Mouse (Mus musculus): ENCODE results near the gene Gm13691. TPM values are rescaled to one million over a fixed set of nuclear protein-coding genes. Genes with fewer than 3 reads are reported as not detected.
"Not testable (repeated sequence)": the region's sequence is repeated elsewhere in the genome, so short reads cannot be mapped to it uniquely, and the experiment has no call there.

Gene Gm13691
- polyA plus RNA-seq, 1 experiment from 2014 or later: not detected

- not testable (repeated sequence) for DNase-seq (ENCODE audit: low spot score, missing footprints); H3K9me3 ChIP-seq (ENCODE audit: control insufficient read depth, low read length); H3K4me1 ChIP-seq (ENCODE audit: control insufficient read depth, insufficient read depth, low read length); H3K27ac ChIP-seq (ENCODE audit: low read depth, low read length); H3K4me3 ChIP-seq (ENCODE audit: low read depth, low read length); H3K9ac ChIP-seq (ENCODE audit: low read length); ATAC-seq (ENCODE audit: low FRiP score); H3K4me2 ChIP-seq; H3K36me3 ChIP-seq (ENCODE audit: control insufficient read depth, insufficient read depth, low read length); H3K27me3 ChIP-seq (ENCODE audit: control insufficient read depth, insufficient read depth, low read length)
- no CpG with 5 or more reads among the region's 6 CpGs for WGBS
These were observed 5.9 kb upstream of the Gm13691 start, which contains the start of gene Gm13697 for GRCm38 (mm10) chr2:83984443-83984842. TSS of gene Gm13697 (plus strand) at chr2:83984743.

GRCm38 (mm10) chr2:83993639-83994255 is 3.4 kb downstream of the Gm13691 start:
- H3K4me2 ChIP-seq; DNase-seq (ENCODE audit: low spot score, missing footprints); H3K27ac ChIP-seq (ENCODE audit: low read depth, low read length); ATAC-seq (ENCODE audit: low FRiP score); H3K4me3 ChIP-seq (ENCODE audit: low read depth, low read length); H3K27me3 ChIP-seq (ENCODE audit: control insufficient read depth, insufficient read depth, low read length); H3K4me1 ChIP-seq (ENCODE audit: control insufficient read depth, insufficient read depth, low read length); H3K9ac ChIP-seq (ENCODE audit: low read length); H3K36me3 ChIP-seq (ENCODE audit: control insufficient read depth, insufficient read depth, low read length); H3K9me3 ChIP-seq (ENCODE audit: control insufficient read depth, low read length): not testable (repeated sequence)
- 74% methylated on average over 7 of the region's 9 CpGs for WGBS

GRCm38 (mm10) chr2:83994526-83994925 is 4.2 kb downstream of the Gm13691 start:
- H3K4me1 ChIP-seq (ENCODE audit: control insufficient read depth, insufficient read depth, low read length); H3K4me3 ChIP-seq (ENCODE audit: low read depth, low read length); DNase-seq (ENCODE audit: low spot score, missing footprints); H3K9me3 ChIP-seq (ENCODE audit: control insufficient read depth, low read length); H3K4me2 ChIP-seq; H3K27me3 ChIP-seq (ENCODE audit: control insufficient read depth, insufficient read depth, low read length); H3K27ac ChIP-seq (ENCODE audit: low read depth, low read length); ATAC-seq (ENCODE audit: low FRiP score); H3K36me3 ChIP-seq (ENCODE audit: control insufficient read depth, insufficient read depth, low read length); H3K9ac ChIP-seq (ENCODE audit: low read length): not testable (repeated sequence)
- no CpG with 5 or more reads among the region's 3 CpGs for WGBS

- no peak for ATAC-seq (ENCODE audit: low FRiP score)
- H3K4me2 ChIP-seq: no peak overlapping the region
- H3K9ac ChIP-seq (ENCODE audit: low read length): no peak overlapping the region
- no peaks in the 10 kb centered on the region for H3K36me3 ChIP-seq (ENCODE audit: control insufficient read depth, insufficient read depth, low read length)
- H3K9me3 ChIP-seq (ENCODE audit: control insufficient read depth, low read length): no peaks in the 10 kb centered on the region
- no peak for DNase-seq (ENCODE audit: low spot score, missing footprints)
- no peak overlapping the region for H3K27ac ChIP-seq (ENCODE audit: low read depth, low read length)
- no peaks in the 10 kb centered on the region for H3K27me3 ChIP-seq (ENCODE audit: control insufficient read depth, insufficient read depth, low read length)
- no peak overlapping the region for H3K4me3 ChIP-seq (ENCODE audit: low read depth, low read length)
- WGBS: 73% methylated on average over 1 of the region's 1 CpGs
- H3K4me1 ChIP-seq (ENCODE audit: control insufficient read depth, insufficient read depth, low read length): no peaks in the 10 kb centered on the region
These were observed 18.6 kb downstream of the Gm13691 start for GRCm38 (mm10) chr2:84008913-84009312.

DNA sequence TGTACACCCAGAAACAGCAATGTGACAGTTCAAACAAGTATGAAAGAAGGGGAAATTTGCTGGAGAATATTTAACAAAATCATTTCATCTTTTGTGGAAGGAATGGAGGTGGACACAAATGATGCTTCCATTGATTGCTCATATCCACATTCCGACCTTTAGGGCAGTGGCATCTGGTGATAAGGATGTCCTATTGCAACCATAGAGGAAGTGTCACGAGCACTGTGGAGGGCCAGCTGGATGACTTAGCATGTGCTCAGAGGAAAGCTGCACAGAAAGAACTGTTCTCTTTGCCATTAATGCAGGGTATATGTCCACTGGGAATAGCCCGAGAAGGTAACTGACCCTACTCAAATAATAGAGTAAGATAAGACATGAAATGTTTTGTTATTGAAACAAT is 19.5 kb downstream of the Gm13691 start:
- Histone ChIP-seq H3K4me2 (no peak overlapping the region), H3K36me3 (ENCODE audit: control insufficient read depth, insufficient read depth, low read length) (no peaks in the 10 kb centered on the region), H3K9ac (ENCODE audit: low read length) (no peak overlapping the region), H3K4me3 (ENCODE audit: low read depth, low read length) (no peak overlapping the region), H3K27me3 (ENCODE audit: control insufficient read depth, insufficient read depth, low read length) (no peaks in the 10 kb centered on the region), H3K9me3 (ENCODE audit: control insufficient read depth, low read length) (no peaks in the 10 kb centered on the region), H3K4me1 (ENCODE audit: control insufficient read depth, insufficient read depth, low read length) (no peaks in the 10 kb centered on the region), H3K27ac (ENCODE audit: low read depth, low read length) (no peak overlapping the region)
- no peak for DNase-seq (ENCODE audit: low spot score, missing footprints)
- ATAC-seq (ENCODE audit: low FRiP score): no peak
- 91% methylated on average over 3 of the region's 3 CpGs for WGBS

DNA sequence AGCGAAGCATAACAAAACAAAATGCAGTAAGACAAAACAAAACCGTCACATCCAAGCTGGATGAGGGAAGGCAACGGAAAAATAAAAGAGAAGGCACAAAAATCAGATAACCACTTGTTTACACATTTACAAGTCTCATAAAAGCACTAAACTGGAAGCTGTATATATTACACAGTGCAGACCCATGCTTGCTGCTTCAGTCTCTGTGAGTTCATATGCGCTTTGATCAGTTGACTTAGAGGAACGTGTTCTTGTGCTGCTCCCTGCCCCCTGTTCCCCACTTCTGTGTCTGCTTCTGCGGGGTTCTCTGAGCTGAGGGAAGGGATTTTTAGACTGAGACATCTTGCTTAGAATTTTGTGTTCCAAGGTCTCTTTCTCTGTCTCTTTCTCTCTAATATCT is 24.2 kb downstream of the Gm13691 start:
- no peaks in the 10 kb centered on the region for H3K4me1 ChIP-seq (ENCODE audit: control insufficient read depth, insufficient read depth, low read length)
- 82% methylated on average over 6 of the region's 6 CpGs for WGBS
- H3K9me3 ChIP-seq (ENCODE audit: control insufficient read depth, low read length): no peaks in the 10 kb centered on the region
- DNase-seq (ENCODE audit: low spot score, missing footprints): no peak
- no peak overlapping the region for H3K9ac ChIP-seq (ENCODE audit: low read length)
- no peak overlapping the region for H3K4me3 ChIP-seq (ENCODE audit: low read depth, low read length)
- H3K27me3 ChIP-seq (ENCODE audit: control insufficient read depth, insufficient read depth, low read length): no peaks in the 10 kb centered on the region
- no peaks in the 10 kb centered on the region for H3K36me3 ChIP-seq (ENCODE audit: control insufficient read depth, insufficient read depth, low read length)
- ATAC-seq (ENCODE audit: low FRiP score): no peak
- H3K4me2 ChIP-seq: no peak overlapping the region
- no peak overlapping the region for H3K27ac ChIP-seq (ENCODE audit: low read depth, low read length)

GRCm38 (mm10) chr2:84016291-84016690 is 25.9 kb downstream of the Gm13691 start:
- H3K4me3 ChIP-seq (ENCODE audit: low read depth, low read length); H3K4me2 ChIP-seq; H3K9ac ChIP-seq (ENCODE audit: low read length); H3K36me3 ChIP-seq (ENCODE audit: control insufficient read depth, insufficient read depth, low read length); H3K4me1 ChIP-seq (ENCODE audit: control insufficient read depth, insufficient read depth, low read length); DNase-seq (ENCODE audit: low spot score, missing footprints); H3K9me3 ChIP-seq (ENCODE audit: control insufficient read depth, low read length); ATAC-seq (ENCODE audit: low FRiP score); H3K27ac ChIP-seq (ENCODE audit: low read depth, low read length); H3K27me3 ChIP-seq (ENCODE audit: control insufficient read depth, insufficient read depth, low read length): not testable (repeated sequence)
- WGBS: 82% methylated on average over 5 of the region's 5 CpGs

- H3K27ac ChIP-seq (ENCODE audit: low read depth, low read length): no peak overlapping the region
- H3K9ac ChIP-seq (ENCODE audit: low read length): no peak overlapping the region
- H3K27me3 ChIP-seq (ENCODE audit: control insufficient read depth, insufficient read depth, low read length): no peaks in the 10 kb centered on the region
- no peaks in the 10 kb centered on the region for H3K4me1 ChIP-seq (ENCODE audit: control insufficient read depth, insufficient read depth, low read length)
- DNase-seq (ENCODE audit: low spot score, missing footprints) (no peak), ATAC-seq (ENCODE audit: low FRiP score) (no peak)
- no peak overlapping the region for H3K4me2 ChIP-seq
- H3K36me3 ChIP-seq (ENCODE audit: control insufficient read depth, insufficient read depth, low read length): no peaks in the 10 kb centered on the region
- WGBS: 89% methylated on average over 3 of the region's 3 CpGs
- no peaks in the 10 kb centered on the region for H3K9me3 ChIP-seq (ENCODE audit: control insufficient read depth, low read length)
- no peak overlapping the region for H3K4me3 ChIP-seq (ENCODE audit: low read depth, low read length)
These were observed 28.0 kb downstream of the Gm13691 start for GRCm38 (mm10) chr2:84018330-84018729.

GRCm38 (mm10) chr2:84019519-84020305 is 29.4 kb downstream of the Gm13691 start:
- no peak overlapping the region for H3K9ac ChIP-seq (ENCODE audit: low read length)
- H3K4me3 ChIP-seq (ENCODE audit: low read depth, low read length): no peak overlapping the region
- no peaks in the 10 kb centered on the region for H3K4me1 ChIP-seq (ENCODE audit: control insufficient read depth, insufficient read depth, low read length)
- H3K9me3 ChIP-seq (ENCODE audit: control insufficient read depth, low read length): no peaks in the 10 kb centered on the region
- H3K36me3 ChIP-seq (ENCODE audit: control insufficient read depth, insufficient read depth, low read length): no peaks in the 10 kb centered on the region
- 76% methylated on average over 8 of the region's 8 CpGs for WGBS
- ATAC-seq (ENCODE audit: low FRiP score): no peak
- no peak overlapping the region for H3K27ac ChIP-seq (ENCODE audit: low read depth, low read length)
- DNase-seq (ENCODE audit: low spot score, missing footprints): no peak
- H3K4me2 ChIP-seq: no peak overlapping the region
- no peaks in the 10 kb centered on the region for H3K27me3 ChIP-seq (ENCODE audit: control insufficient read depth, insufficient read depth, low read length)
